Mouse (Mus musculus): Measurements from ENCODE around the gene Stxbp2. TPM values are rescaled to one million over a fixed set of nuclear protein-coding genes. Genes with fewer than 3 reads are reported as not detected.

The Stxbp2 gene
- polyA plus RNA-seq, 1 experiment from 2014 or later: 111 TPM

DNA sequence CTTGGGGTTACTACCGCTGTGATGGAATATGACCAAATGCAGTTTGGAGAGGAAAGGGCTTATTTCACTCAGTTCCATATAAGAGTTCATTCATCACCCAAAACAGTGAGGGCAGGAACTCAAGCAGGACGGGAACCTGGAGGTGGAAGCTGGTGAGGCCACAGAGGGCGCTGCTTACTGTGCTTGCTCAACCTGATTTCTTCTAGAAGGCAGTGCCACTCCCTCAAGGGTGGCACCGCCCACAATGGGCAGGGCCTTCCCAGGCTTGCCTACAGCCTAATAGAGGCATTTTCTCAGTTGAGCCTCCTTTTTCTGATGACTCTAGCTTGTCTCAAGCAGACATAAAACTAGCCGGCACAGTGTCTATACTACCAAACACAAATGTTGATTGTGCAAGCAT lies 15.0 kb downstream of the Stxbp2 start:
- TF ChIP-seq EP300 (optimal IDR thresholded peaks at IDR 0.05) (no peak), CTCF (IDR thresholded peaks at IDR 0.05; ENCODE audit: low read depth) (peak; percentile 65)
- Histone ChIP-seq H3K9me3 (ENCODE audit: control insufficient read depth, low read length) (no peaks in the 10 kb centered on the region), H3K4me3 (ENCODE audit: low read depth, low read length) (no peak overlapping the region), H3K9ac (ENCODE audit: low read length) (no peak overlapping the region), H3K4me1 (replicated peaks; ENCODE audit: control insufficient read depth, insufficient read depth) (no peaks in the 10 kb centered on the region), H3K27ac (replicated peaks) (no peak overlapping the region), H3K4me2 (replicated peaks; ENCODE audit: low read depth) (no peak overlapping the region), H3K36me3 (ENCODE audit: control insufficient read depth, insufficient read depth, low read length) (no peaks in the 10 kb centered on the region; the same call in 1 of the 2 replicates), H3K27me3 (ENCODE audit: control insufficient read depth, insufficient read depth, low read length) (no peaks in the 10 kb centered on the region)
- ATAC-seq (ENCODE audit: low FRiP score, low TSS enrichment) (peak; percentile 86), DNase-seq (ENCODE audit: low spot score) (peak; percentile 89)
- WGBS: 23% methylated on average over 5 of the region's 5 CpGs

DNA sequence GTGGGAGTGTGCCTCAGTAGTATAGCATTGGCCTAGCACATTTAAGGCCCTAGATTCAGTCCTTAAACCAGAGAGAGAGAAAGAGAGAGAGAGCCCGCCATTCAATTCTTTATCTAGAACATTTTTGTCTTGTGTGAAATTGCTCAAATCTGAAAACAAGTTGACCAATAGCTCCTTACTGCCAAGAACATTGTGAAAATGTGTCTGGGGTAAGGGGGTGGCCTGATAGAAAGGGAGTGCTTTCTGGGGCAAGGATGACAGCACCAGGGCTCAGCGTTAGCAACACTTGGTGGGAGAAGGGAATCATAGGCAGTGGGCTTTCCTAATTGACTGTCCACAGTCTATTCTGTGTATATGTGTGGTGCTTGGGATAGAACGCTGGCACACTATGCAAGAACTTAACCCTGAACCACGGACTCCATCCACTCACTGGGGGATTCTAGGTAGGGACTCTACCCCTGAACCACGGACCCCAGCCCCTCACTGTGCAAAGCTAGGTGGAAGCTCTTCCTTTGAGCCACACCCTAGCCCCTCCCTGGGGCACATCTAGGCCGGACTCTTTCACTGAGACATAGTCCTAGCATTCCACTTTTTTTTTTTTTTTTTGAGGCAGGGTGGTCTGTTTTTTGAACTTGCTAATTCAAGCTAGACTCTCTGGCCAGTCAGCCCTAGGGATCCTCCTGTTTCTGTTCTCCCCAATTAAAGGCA lies 16.2 kb downstream of the Stxbp2 start:
- Histone ChIP-seq H3K27me3 (ENCODE audit: control insufficient read depth, insufficient read depth, low read length) (no peaks in the 10 kb centered on the region), H3K4me1 (replicated peaks; ENCODE audit: control insufficient read depth, insufficient read depth) (no peaks in the 10 kb centered on the region), H3K4me3 (ENCODE audit: low read depth, low read length) (no peak overlapping the region), H3K27ac (replicated peaks) (no peak overlapping the region), H3K9ac (ENCODE audit: low read length) (no peak overlapping the region), H3K9me3 (ENCODE audit: control insufficient read depth, low read length) (no peaks in the 10 kb centered on the region), H3K4me2 (replicated peaks; ENCODE audit: low read depth) (no peak overlapping the region), H3K36me3 (ENCODE audit: control insufficient read depth, insufficient read depth, low read length) (no peaks in the 10 kb centered on the region)
- no peak for DNase-seq (ENCODE audit: low spot score)
- no peak for ATAC-seq (ENCODE audit: low FRiP score, low TSS enrichment)
- TF ChIP-seq CTCF (IDR thresholded peaks at IDR 0.05; ENCODE audit: low read depth) (no peak), EP300 (optimal IDR thresholded peaks at IDR 0.05) (no peak)
- WGBS: 83% methylated on average over 6 of the region's 6 CpGs

DNA sequence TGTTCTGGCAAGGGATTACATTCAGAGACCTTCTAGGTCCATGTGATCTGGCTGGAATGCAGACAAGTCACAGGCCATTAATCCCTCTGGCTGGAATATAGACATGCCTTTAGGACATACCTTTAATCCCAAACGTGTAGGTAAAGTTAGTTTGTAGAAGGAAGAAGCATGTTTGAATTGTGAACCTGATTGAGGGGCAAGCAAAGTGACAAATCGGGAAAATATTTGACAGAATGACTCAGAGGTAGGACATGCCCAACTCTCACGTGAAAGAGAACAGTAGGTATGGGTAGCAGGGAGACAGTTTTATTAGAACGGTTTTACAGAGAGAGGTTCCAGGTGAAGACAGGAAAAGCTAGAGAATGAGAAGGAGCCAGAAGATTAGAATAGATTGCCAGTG lies 16.8 kb downstream of the Stxbp2 start:
- no peaks in the 10 kb centered on the region for H3K36me3 ChIP-seq (ENCODE audit: control insufficient read depth, insufficient read depth, low read length)
- no peak overlapping the region for H3K27ac ChIP-seq (replicated peaks)
- WGBS: 52% methylated on average over 4 of the region's 4 CpGs
- no peaks in the 10 kb centered on the region for H3K27me3 ChIP-seq (ENCODE audit: control insufficient read depth, insufficient read depth, low read length)
- DNase-seq (ENCODE audit: low spot score): no peak
- no peaks in the 10 kb centered on the region for H3K9me3 ChIP-seq (ENCODE audit: control insufficient read depth, low read length)
- no peak for ATAC-seq (ENCODE audit: low FRiP score, low TSS enrichment)
- no peaks in the 10 kb centered on the region for H3K4me1 ChIP-seq (replicated peaks; ENCODE audit: control insufficient read depth, insufficient read depth)
- H3K9ac ChIP-seq (ENCODE audit: low read length): no peak overlapping the region
- no peak overlapping the region for H3K4me3 ChIP-seq (ENCODE audit: low read depth, low read length)
- no peak overlapping the region for H3K4me2 ChIP-seq (replicated peaks; ENCODE audit: low read depth)
- TF ChIP-seq EP300 (optimal IDR thresholded peaks at IDR 0.05) (no peak), CTCF (IDR thresholded peaks at IDR 0.05; ENCODE audit: low read depth) (no peak)

DNA sequence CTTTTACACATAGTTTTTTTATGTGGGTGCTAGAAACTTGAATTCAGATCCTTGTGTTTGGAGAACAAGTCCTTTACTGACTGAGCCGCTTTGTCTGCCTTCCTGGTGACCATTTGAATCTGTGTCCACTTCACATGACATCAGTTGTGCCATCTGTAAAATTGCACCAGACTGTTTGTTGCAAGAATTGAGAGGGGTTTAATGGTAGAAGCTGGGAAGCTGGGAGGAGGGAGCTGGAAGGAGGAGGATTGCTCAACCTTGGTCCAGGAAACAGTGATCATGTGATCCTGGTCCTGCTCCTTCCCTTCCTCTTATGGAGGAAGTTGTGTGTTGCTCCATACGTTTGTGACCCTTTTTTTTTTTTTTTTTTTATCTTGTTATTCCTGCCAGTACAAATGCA lies 17.5 kb downstream of the Stxbp2 start:
- Histone ChIP-seq H3K4me3 (ENCODE audit: low read depth, low read length) (no peak overlapping the region), H3K27me3 (ENCODE audit: control insufficient read depth, insufficient read depth, low read length) (no peaks in the 10 kb centered on the region), H3K27ac (replicated peaks) (no peak overlapping the region), H3K36me3 (ENCODE audit: control insufficient read depth, insufficient read depth, low read length) (no peaks in the 10 kb centered on the region), H3K9ac (ENCODE audit: low read length) (no peak overlapping the region), H3K9me3 (ENCODE audit: control insufficient read depth, low read length) (no peaks in the 10 kb centered on the region), H3K4me2 (replicated peaks; ENCODE audit: low read depth) (no peak overlapping the region), H3K4me1 (replicated peaks; ENCODE audit: control insufficient read depth, insufficient read depth) (no peaks in the 10 kb centered on the region)
- 81% methylated on average over 1 of the region's 2 CpGs for WGBS
- ATAC-seq (ENCODE audit: low FRiP score, low TSS enrichment) (no peak), DNase-seq (ENCODE audit: low spot score) (no peak)
- TF ChIP-seq CTCF (IDR thresholded peaks at IDR 0.05; ENCODE audit: low read depth) (no peak), EP300 (optimal IDR thresholded peaks at IDR 0.05) (no peak)

DNA sequence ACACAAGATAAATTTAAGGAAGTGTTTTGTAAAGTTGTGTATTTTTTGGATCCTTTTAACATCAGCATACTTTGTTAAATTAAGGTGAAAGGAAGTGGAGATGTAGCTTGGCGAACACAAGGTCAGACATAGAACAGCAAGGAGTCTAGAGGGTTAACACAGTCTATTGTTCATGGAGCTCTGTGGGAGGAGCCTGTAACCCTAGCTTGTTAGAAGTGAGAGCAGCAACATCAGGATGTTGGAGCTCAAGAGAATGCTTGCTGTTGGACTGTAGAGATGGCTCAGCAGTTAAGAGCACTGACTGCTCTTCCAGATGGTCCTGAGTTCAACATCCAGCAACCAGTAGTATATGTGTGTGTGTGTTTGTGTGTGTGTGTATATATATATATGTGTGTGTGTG lies 18.2 kb downstream of the Stxbp2 start:
- H3K27ac ChIP-seq (replicated peaks): no peak overlapping the region
- no peak overlapping the region for H3K9ac ChIP-seq (ENCODE audit: low read length)
- no peaks in the 10 kb centered on the region for H3K9me3 ChIP-seq (ENCODE audit: control insufficient read depth, low read length)
- no peak overlapping the region for H3K4me2 ChIP-seq (replicated peaks; ENCODE audit: low read depth)
- H3K27me3 ChIP-seq (ENCODE audit: control insufficient read depth, insufficient read depth, low read length): no peaks in the 10 kb centered on the region
- no peaks in the 10 kb centered on the region for H3K4me1 ChIP-seq (replicated peaks; ENCODE audit: control insufficient read depth, insufficient read depth)
- ATAC-seq (ENCODE audit: low FRiP score, low TSS enrichment) (no peak), DNase-seq (ENCODE audit: low spot score) (no peak)
- 44% methylated on average over 1 of the region's 1 CpGs for WGBS
- TF ChIP-seq CTCF (IDR thresholded peaks at IDR 0.05; ENCODE audit: low read depth) (no peak), EP300 (optimal IDR thresholded peaks at IDR 0.05) (no peak)
- no peak overlapping the region for H3K4me3 ChIP-seq (ENCODE audit: low read depth, low read length)
- no peaks in the 10 kb centered on the region for H3K36me3 ChIP-seq (ENCODE audit: control insufficient read depth, insufficient read depth, low read length)

DNA sequence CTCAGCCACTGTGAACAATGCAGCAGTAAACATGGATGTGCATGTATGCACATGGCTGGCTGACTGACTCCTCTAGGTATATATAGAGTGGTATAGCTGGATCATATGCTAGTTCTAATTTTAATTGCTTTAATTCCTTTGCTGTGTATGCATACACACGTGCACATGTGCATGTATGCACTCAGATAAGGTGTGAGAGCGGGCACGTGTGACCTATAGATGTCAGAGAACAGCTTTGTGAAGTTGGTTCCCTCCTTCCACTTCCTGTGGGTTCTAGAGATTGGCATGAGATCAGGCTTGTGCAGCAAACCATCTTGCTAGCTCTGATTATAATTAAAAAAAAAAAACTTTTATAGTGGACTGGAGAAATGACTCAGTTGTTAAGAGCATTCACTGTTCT lies 22.1 kb downstream of the Stxbp2 start:
- no peaks in the 10 kb centered on the region for H3K36me3 ChIP-seq (ENCODE audit: control insufficient read depth, insufficient read depth, low read length)

More for the DNA sequence above, 22.1 kb downstream of the Stxbp2 start:
- DNase-seq (ENCODE audit: low spot score): no peak
- Histone ChIP-seq H3K4me1 (replicated peaks; ENCODE audit: control insufficient read depth, insufficient read depth) (no peaks in the 10 kb centered on the region), H3K9me3 (ENCODE audit: control insufficient read depth, low read length) (no peaks in the 10 kb centered on the region), H3K4me3 (ENCODE audit: low read depth, low read length) (no peak overlapping the region), H3K4me2 (replicated peaks; ENCODE audit: low read depth) (no peak overlapping the region), H3K9ac (ENCODE audit: low read length) (no peak overlapping the region), H3K27me3 (ENCODE audit: control insufficient read depth, insufficient read depth, low read length) (no peaks in the 10 kb centered on the region), H3K27ac (replicated peaks) (no peak overlapping the region)
- WGBS: 64% methylated on average over 3 of the region's 3 CpGs
- no peak for TF ChIP-seq CTCF (IDR thresholded peaks at IDR 0.05; ENCODE audit: low read depth)
- TF ChIP-seq EP300 (optimal IDR thresholded peaks at IDR 0.05): no peak
- ATAC-seq (ENCODE audit: low FRiP score, low TSS enrichment): no peak
